Mouse (Mus musculus): ENCODE results near the gene Ptpn5. TPM values are rescaled to one million over a fixed set of nuclear protein-coding genes. Genes with fewer than 3 reads are reported as not detected.

Ptpn5 gene
- not detected for polyA plus RNA-seq (2014; fragmentation: Illumina TruSeq; extraction: RNeasy Lipid Tissue Mini Kit (QIAGEN cat#74804); ENCODE audit: low read depth, low replicate concordance)

DNA sequence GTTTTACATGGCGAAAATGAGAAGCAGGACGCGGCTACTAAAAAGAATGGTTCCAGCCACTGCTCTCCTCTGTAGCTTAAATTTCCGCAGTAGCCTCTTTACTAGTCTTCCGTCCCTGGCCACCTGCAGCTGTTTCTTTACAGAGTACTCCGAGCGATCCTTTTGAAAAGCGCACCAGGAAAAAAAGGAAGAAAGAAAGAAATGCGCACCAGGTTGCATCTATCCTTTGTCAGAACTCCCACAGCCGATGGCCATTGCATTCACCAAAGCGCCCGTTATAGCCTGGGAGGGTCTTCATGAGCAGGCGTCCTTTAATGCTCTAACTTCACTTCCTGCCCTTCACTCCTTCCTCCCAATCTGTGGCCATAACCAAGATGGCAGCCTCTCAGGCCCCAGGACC lies at the start of gene Ptpn5:
Ptpn5 (minus strand) TSS at position 354 of the 400 bp plus-strand sequence.

DNA sequence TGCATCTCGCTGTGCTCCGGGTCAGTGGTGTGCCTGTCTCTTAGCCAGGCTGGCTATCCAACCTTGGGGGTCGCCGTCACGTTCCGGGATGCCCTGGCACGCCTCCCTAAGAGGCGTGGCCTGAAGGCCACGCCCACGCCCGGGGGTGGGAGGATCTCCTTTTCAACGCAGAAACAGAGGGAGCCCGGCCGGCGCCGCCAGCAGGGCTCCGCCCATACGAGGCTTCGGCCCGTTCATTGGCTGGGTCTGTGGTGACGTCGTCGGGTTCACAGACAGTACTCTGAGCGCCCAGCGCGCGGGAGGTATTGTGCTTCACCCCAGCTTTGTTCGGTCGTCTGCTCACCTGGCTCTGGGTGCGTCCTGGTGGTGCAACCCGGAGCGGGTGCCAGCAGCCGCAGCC lies 83.1 kb downstream of the Ptpn5 start, which contains the start of gene Tmem86a:
Tmem86a (plus strand) TSS at position 236 of the 400 bp plus-strand sequence.

Other genes starting within 250 kb of the Ptpn5 start
- gene Tsg101, start 213.7 kb downstream of the Ptpn5 start, polyA plus RNA-seq (2014; fragmentation: Illumina TruSeq; extraction: RNeasy Lipid Tissue Mini Kit (QIAGEN cat#74804); ENCODE audit: low read depth, low replicate concordance): 126 TPM
- gene Uevld, start 175.2 kb downstream of the Ptpn5 start, polyA plus RNA-seq (2014; fragmentation: Illumina TruSeq; extraction: RNeasy Lipid Tissue Mini Kit (QIAGEN cat#74804); ENCODE audit: low read depth, low replicate concordance): 13.9 TPM
- not detected for gene Gm9999, start 150.1 kb downstream of the Ptpn5 start, polyA plus RNA-seq (2014; fragmentation: Illumina TruSeq; extraction: RNeasy Lipid Tissue Mini Kit (QIAGEN cat#74804); ENCODE audit: low read depth, low replicate concordance)
- gene Spty2d1, start 125.3 kb downstream of the Ptpn5 start, polyA plus RNA-seq (2014; fragmentation: Illumina TruSeq; extraction: RNeasy Lipid Tissue Mini Kit (QIAGEN cat#74804); ENCODE audit: low read depth, low replicate concordance): 14.2 TPM
- 1.2 TPM for gene Tmem86a, start 83.1 kb downstream of the Ptpn5 start, polyA plus RNA-seq (2014; fragmentation: Illumina TruSeq; extraction: RNeasy Lipid Tissue Mini Kit (QIAGEN cat#74804); ENCODE audit: low read depth, low replicate concordance)
- not detected for gene Mrgpra6, start 71.2 kb upstream of the Ptpn5 start, polyA plus RNA-seq (2014; fragmentation: Illumina TruSeq; extraction: RNeasy Lipid Tissue Mini Kit (QIAGEN cat#74804); ENCODE audit: low read depth, low replicate concordance)
- not detected for gene Mrgpra9, start 119.2 kb upstream of the Ptpn5 start, polyA plus RNA-seq (2014; fragmentation: Illumina TruSeq; extraction: RNeasy Lipid Tissue Mini Kit (QIAGEN cat#74804); ENCODE audit: low read depth, low replicate concordance)
- gene Mrgpra1, start 220.6 kb upstream of the Ptpn5 start, polyA plus RNA-seq (2014; fragmentation: Illumina TruSeq; extraction: RNeasy Lipid Tissue Mini Kit (QIAGEN cat#74804); ENCODE audit: low read depth, low replicate concordance): not detected

All from liver, adult 10 weeks (tissue).